Mouse (Mus musculus) lung, embryonic 14.5 days (tissue): Measurements from ENCODE around the gene Rnls. TPM values are rescaled to one million over a fixed set of nuclear protein-coding genes. Genes with fewer than 3 reads are reported as not detected.
A peak's percentile ranks its signal among the peaks of the same experiment; 100 is the strongest.

Source experiments
- ATAC-seq: fragments of 200-750 bp; cut with Nextera tagmentation; 2 replicates; pipeline ENCODE4 v1.8.0; 2017; ENCODE audit warnings: mild to moderate bottlenecking, moderate TSS enrichment, moderate library complexity; ENCODE audit not compliant: insufficient read depth
- DNase-seq: peaks from one replicate; pipeline ENCODE4 v3.0.0-alpha.2; 2015
- H3K27ac ChIP-seq: fragments of 300-500 bp; sonication (generic); 2 replicates; pipeline ENCODE4 v1.5.1; 2014; ENCODE audit warnings: low read depth, mild to moderate bottlenecking, moderate library complexity
- H3K27me3 ChIP-seq: fragments of 300-500 bp; sonication (generic); 2 replicates; pipeline ENCODE4 v1.6.1; 2014; ENCODE audit warnings: low read length, control low read depth; ENCODE audit not compliant: insufficient read depth
- H3K36me3 ChIP-seq: fragments of 300-500 bp; sonication (generic); 2 replicates; pipeline ENCODE4 v1.6.1; 2014; ENCODE audit warnings: control low read depth; ENCODE audit not compliant: insufficient read depth
- H3K4me1 ChIP-seq: fragments of 300-500 bp; sonication (generic); 2 replicates; pipeline ENCODE4 v1.6.1; 2014; ENCODE audit warnings: antibody characterized with exemption, control low read depth; ENCODE audit not compliant: insufficient read depth
- H3K4me2 ChIP-seq: fragments of 300-500 bp; sonication (generic); 2 replicates; pipeline ENCODE4 v1.6.1; 2014; ENCODE audit warnings: mild to moderate bottlenecking
- H3K4me3 ChIP-seq: fragments of 300-500 bp; sonication (generic); 2 replicates; pipeline ENCODE4 v1.5.1; 2014; ENCODE audit warnings: low read depth, low read length
- H3K9ac ChIP-seq: fragments of 300-500 bp; sonication (generic); 2 replicates; pipeline ENCODE4 v1.6.1; 2014
- H3K9me3 ChIP-seq: fragments of 300-500 bp; sonication (generic); 2 replicates; pipeline ENCODE4 v1.6.1; 2016; ENCODE audit warnings: low read depth, low read length, control low read depth
- CTCF ChIP-seq: IDR thresholded peaks from 2 replicates; pipeline ENCODE4 v1.5.1; 2016; ENCODE audit warnings: antibody characterized with exemption, low read depth
- WGBS: fragments of 180-500 bp; shearing (Covaris S2); extraction: QIAGEN DNeasy Blood & Tissue Kit; methylation state at CpG from one replicate; pipeline ENCODE4 v1.1.7; 2014; 5-methylcytosine and 5-hydroxymethylcytosine counted together
- polyA plus RNA-seq: library from polyadenylated mRNA; unstranded; fragments of >200 nt; fragmentation: Nextera tagmentation; extraction: Ambion mirVana; gene quantifications from 2 replicates; pipeline ENCODE4 v1.2.1, GENCODE M21; 2014

Gene Rnls
- polyA plus RNA-seq, 1 experiment from 2014 or later: 6.6 TPM

- no peak overlapping the region for H3K27ac ChIP-seq
- H3K9ac ChIP-seq: no peak overlapping the region
- no peak overlapping the region for H3K4me2 ChIP-seq
- H3K27me3 ChIP-seq: no peaks in the 10 kb centered on the region
- no peaks in the 10 kb centered on the region for H3K4me1 ChIP-seq
- DNase-seq (no peak), ATAC-seq (no peak)
- no peaks in the 10 kb centered on the region for H3K36me3 ChIP-seq
- 36% methylated on average over 3 of the region's 3 CpGs for WGBS
- H3K4me3 ChIP-seq: no peak overlapping the region
- H3K9me3 ChIP-seq: no peaks in the 10 kb centered on the region
- TF ChIP-seq CTCF: no peak
These were observed 127.7 kb downstream of the Rnls start for GRCm38 (mm10) chr19:33264224-33264993.

- DNase-seq (no peak), ATAC-seq (no peak)
- no peaks in the 10 kb centered on the region for H3K9me3 ChIP-seq
- no peak overlapping the region for H3K4me2 ChIP-seq
- no peaks in the 10 kb centered on the region for H3K27me3 ChIP-seq
- no peak overlapping the region for H3K27ac ChIP-seq
- no peaks in the 10 kb centered on the region for H3K4me1 ChIP-seq
- TF ChIP-seq CTCF: no peak
- H3K9ac ChIP-seq: no peak overlapping the region
- H3K36me3 ChIP-seq: no peaks in the 10 kb centered on the region
- no peak overlapping the region for H3K4me3 ChIP-seq
- 52% methylated on average over 2 of the region's 2 CpGs for WGBS
These were observed 129.7 kb downstream of the Rnls start for GRCm38 (mm10) chr19:33262421-33262820.

GRCm38 (mm10) chr19:33259164-33259563 is 132.9 kb downstream of the Rnls start:
- Histone ChIP-seq H3K36me3 (no peaks in the 10 kb centered on the region), H3K4me3 (no peak overlapping the region), H3K9me3 (no peaks in the 10 kb centered on the region), H3K4me2 (no peak overlapping the region), H3K27me3 (no peaks in the 10 kb centered on the region), H3K9ac (no peak overlapping the region), H3K27ac (no peak overlapping the region), H3K4me1 (no peaks in the 10 kb centered on the region)
- DNase-seq (no peak), ATAC-seq (no peak)
- 72% methylated on average over 1 of the region's 1 CpGs for WGBS
- TF ChIP-seq CTCF: no peak

- Histone ChIP-seq H3K27me3 (no peaks in the 10 kb centered on the region), H3K4me2 (no peak overlapping the region), H3K9ac (no peak overlapping the region), H3K36me3 (no peaks in the 10 kb centered on the region), H3K4me3 (no peak overlapping the region), H3K4me1 (no peaks in the 10 kb centered on the region), H3K27ac (no peak overlapping the region), H3K9me3 (no peaks in the 10 kb centered on the region)
- no peak for ATAC-seq
- DNase-seq: peak; percentile 3
- 22% methylated on average over 5 of the region's 5 CpGs for WGBS
- TF ChIP-seq CTCF: no peak
These were observed 138.2 kb downstream of the Rnls start for GRCm38 (mm10) chr19:33253893-33254292.

GRCm38 (mm10) chr19:33252226-33252625 is 139.9 kb downstream of the Rnls start:
- Histone ChIP-seq H3K4me3 (no peak overlapping the region), H3K4me1 (no peaks in the 10 kb centered on the region), H3K36me3 (no peaks in the 10 kb centered on the region), H3K27me3 (no peaks in the 10 kb centered on the region), H3K9ac (no peak overlapping the region), H3K9me3 (no peaks in the 10 kb centered on the region), H3K27ac (no peak overlapping the region), H3K4me2 (no peak overlapping the region)
- ATAC-seq (no peak), DNase-seq (no peak)
- 65% methylated on average over 5 of the region's 5 CpGs for WGBS
- no peak for TF ChIP-seq CTCF

- Histone ChIP-seq H3K9me3 (no peaks in the 10 kb centered on the region), H3K27me3 (no peaks in the 10 kb centered on the region), H3K4me1 (no peaks in the 10 kb centered on the region), H3K9ac (no peak overlapping the region), H3K27ac (no peak overlapping the region), H3K4me3 (no peak overlapping the region), H3K4me2 (no peak overlapping the region), H3K36me3 (no peaks in the 10 kb centered on the region)
- ATAC-seq: no peak
- 79% methylated on average over 2 of the region's 2 CpGs for WGBS
- TF ChIP-seq CTCF: no peak
- no peak for DNase-seq
These were observed 147.9 kb downstream of the Rnls start for GRCm38 (mm10) chr19:33244196-33244595.

- H3K4me3 ChIP-seq: no peak overlapping the region
- H3K27ac ChIP-seq: no peak overlapping the region
- no peaks in the 10 kb centered on the region for H3K4me1 ChIP-seq
- no peaks in the 10 kb centered on the region for H3K36me3 ChIP-seq
- H3K9ac ChIP-seq: no peak overlapping the region
- H3K9me3 ChIP-seq: no peaks in the 10 kb centered on the region
- H3K4me2 ChIP-seq: no peak overlapping the region
- 78% methylated on average over 2 of the region's 2 CpGs for WGBS
- no peak for ATAC-seq
- no peaks in the 10 kb centered on the region for H3K27me3 ChIP-seq
- DNase-seq: no peak
- TF ChIP-seq CTCF: no peak
These were observed 151.7 kb downstream of the Rnls start for GRCm38 (mm10) chr19:33240386-33240785.

- ATAC-seq: no peak
- no peaks in the 10 kb centered on the region for H3K36me3 ChIP-seq
- H3K27me3 ChIP-seq: no peaks in the 10 kb centered on the region
- H3K9ac ChIP-seq: no peak overlapping the region
- no peak overlapping the region for H3K27ac ChIP-seq
- H3K4me3 ChIP-seq: no peak overlapping the region
- no peak overlapping the region for H3K4me2 ChIP-seq
- no peak for DNase-seq
- H3K9me3 ChIP-seq: no peaks in the 10 kb centered on the region
- TF ChIP-seq CTCF: no peak
- no peaks in the 10 kb centered on the region for H3K4me1 ChIP-seq
- 72% methylated on average over 3 of the region's 3 CpGs for WGBS
These were observed 159.2 kb downstream of the Rnls start for GRCm38 (mm10) chr19:33232902-33233301.
